Mouse (Mus musculus): ENCODE measurements around the gene Pdia2. TPM values are rescaled to one million over a fixed set of nuclear protein-coding genes. Genes with fewer than 3 reads are reported as not detected.
"Not testable (repeated sequence)": the region's sequence is repeated elsewhere in the genome, so short reads cannot be mapped to it uniquely, and the experiment has no call there.

The Pdia2 gene
- polyA plus RNA-seq, 1 experiment from 2014 or later = 2.4 TPM

- 95% methylated on average over 11 of the region's 11 CpGs for WGBS
- Histone ChIP-seq H3K27me3 (ENCODE audit: insufficient read depth, poor library complexity, severe bottlenecking) (no peaks in the 10 kb centered on the region), H3K4me3 (no peak overlapping the region), H3K36me3 (peaks cover 94% of the 10 kb centered on the region), H3K9me3 (no peaks in the 10 kb centered on the region), H3K4me1 (no peaks in the 10 kb centered on the region), H3K27ac (no peak overlapping the region)
- no peak for DNase-seq (ENCODE audit: low spot score)
Observed at GRCm38 (mm10) chr17:26188091-26188805, 10.6 kb downstream of the Pdia2 start.

GRCm38 (mm10) chr17:26187592-26187991 lies 11.3 kb downstream of the Pdia2 start:
- H3K4me1 ChIP-seq = no peaks in the 10 kb centered on the region
- H3K27me3 ChIP-seq (ENCODE audit: insufficient read depth, poor library complexity, severe bottlenecking) = no peaks in the 10 kb centered on the region
- no peaks in the 10 kb centered on the region for H3K9me3 ChIP-seq
- DNase-seq (ENCODE audit: low spot score) = no peak
- peaks cover 94% of the 10 kb centered on the region for H3K36me3 ChIP-seq
- no peak overlapping the region for H3K27ac ChIP-seq
- 94% methylated on average over 5 of the region's 5 CpGs for WGBS
- H3K4me3 ChIP-seq = no peak overlapping the region

- no peaks in the 10 kb centered on the region for H3K27me3 ChIP-seq (ENCODE audit: insufficient read depth, poor library complexity, severe bottlenecking)
- no peak overlapping the region for H3K4me3 ChIP-seq
- H3K36me3 ChIP-seq = peaks cover 59% of the 10 kb centered on the region
- H3K4me1 ChIP-seq = no peaks in the 10 kb centered on the region
- no peak for DNase-seq (ENCODE audit: low spot score)
- H3K27ac ChIP-seq = no peak overlapping the region
- WGBS = 91% methylated on average over 3 of the region's 3 CpGs
- H3K9me3 ChIP-seq = no peaks in the 10 kb centered on the region
Observed at GRCm38 (mm10) chr17:26181179-26181578, 17.7 kb downstream of the Pdia2 start.

- no peak for DNase-seq (ENCODE audit: low spot score)
- H3K4me1 ChIP-seq = no peaks in the 10 kb centered on the region
- H3K27ac ChIP-seq = no peak overlapping the region
- no peaks in the 10 kb centered on the region for H3K27me3 ChIP-seq (ENCODE audit: insufficient read depth, poor library complexity, severe bottlenecking)
- H3K9me3 ChIP-seq = no peaks in the 10 kb centered on the region
- H3K36me3 ChIP-seq = peaks cover 54% of the 10 kb centered on the region
- H3K4me3 ChIP-seq = no peak overlapping the region
Observed at GRCm38 (mm10) chr17:26178611-26179010, 20.3 kb downstream of the Pdia2 start.

GRCm38 (mm10) chr17:26175248-26175647 lies 23.6 kb downstream of the Pdia2 start:
- H3K27ac ChIP-seq; H3K27me3 ChIP-seq (ENCODE audit: insufficient read depth, poor library complexity, severe bottlenecking); DNase-seq (ENCODE audit: low spot score); H3K4me1 ChIP-seq; H3K4me3 ChIP-seq; H3K9me3 ChIP-seq: not testable (repeated sequence)
- 70% methylated on average over 2 of the region's 2 CpGs for WGBS
- H3K36me3 ChIP-seq = peaks cover 43% of the 10 kb centered on the region

- DNase-seq (ENCODE audit: low spot score) = no peak
- Histone ChIP-seq H3K9me3 (no peaks in the 10 kb centered on the region), H3K4me1 (no peaks in the 10 kb centered on the region), H3K27ac (no peak overlapping the region), H3K27me3 (ENCODE audit: insufficient read depth, poor library complexity, severe bottlenecking) (no peaks in the 10 kb centered on the region), H3K4me3 (no peak overlapping the region), H3K36me3 (peaks cover 6% of the 10 kb centered on the region)
- WGBS = 88% methylated on average over 2 of the region's 2 CpGs
Observed at GRCm38 (mm10) chr17:26168039-26168438, 30.8 kb downstream of the Pdia2 start.

GRCm38 (mm10) chr17:26162736-26163135 lies 36.2 kb downstream of the Pdia2 start:
- Histone ChIP-seq H3K4me3 (no peak overlapping the region), H3K36me3 (peaks cover 8% of the 10 kb centered on the region; the same call in 1 of the 2 replicates), H3K27ac (no peak overlapping the region), H3K27me3 (ENCODE audit: insufficient read depth, poor library complexity, severe bottlenecking) (no peaks in the 10 kb centered on the region), H3K9me3 (no peaks in the 10 kb centered on the region), H3K4me1 (no peaks in the 10 kb centered on the region)
- no peak for DNase-seq (ENCODE audit: low spot score)
- 100% methylated on average over 1 of the region's 1 CpGs for WGBS

- Histone ChIP-seq H3K4me1 (no peaks in the 10 kb centered on the region), H3K9me3 (no peaks in the 10 kb centered on the region), H3K36me3 (peaks cover 77% of the 10 kb centered on the region), H3K4me3 (no peak overlapping the region), H3K27ac (no peak overlapping the region), H3K27me3 (ENCODE audit: insufficient read depth, poor library complexity, severe bottlenecking) (no peaks in the 10 kb centered on the region)
- peak; percentile 41 for DNase-seq (ENCODE audit: low spot score)
- WGBS = 87% methylated on average over 2 of the region's 2 CpGs
Observed at GRCm38 (mm10) chr17:26151886-26152630, 46.8 kb downstream of the Pdia2 start.

GRCm38 (mm10) chr17:26149056-26149455 lies 49.8 kb downstream of the Pdia2 start:
- Histone ChIP-seq H3K9me3 (no peaks in the 10 kb centered on the region), H3K27me3 (ENCODE audit: insufficient read depth, poor library complexity, severe bottlenecking) (no peaks in the 10 kb centered on the region), H3K4me3 (no peak overlapping the region), H3K4me1 (no peaks in the 10 kb centered on the region), H3K27ac (no peak overlapping the region), H3K36me3 (peaks cover 88% of the 10 kb centered on the region)
- DNase-seq (ENCODE audit: low spot score) = no peak
- WGBS = 78% methylated on average over 2 of the region's 2 CpGs

Other genes starting within 250 kb of the Pdia2 start
- 0.20 and 0.55 TPM in 2 replicates for gene A930017K11Rik, start 246.5 kb downstream of the Pdia2 start, polyA plus RNA-seq (2016; fragmentation: Nextera tagmentation; extraction: Ambion mirVana)
- gene Capn15, start 213.3 kb downstream of the Pdia2 start, polyA plus RNA-seq (2016; fragmentation: Nextera tagmentation; extraction: Ambion mirVana) = 20.1 and 21.4 TPM in 2 replicates
- gene Rab11fip3, start 129.5 kb downstream of the Pdia2 start, polyA plus RNA-seq (2016; fragmentation: Nextera tagmentation; extraction: Ambion mirVana) = 12.3 and 16.6 TPM in 2 replicates
- gene Decr2, start 108.8 kb downstream of the Pdia2 start, polyA plus RNA-seq (2016; fragmentation: Nextera tagmentation; extraction: Ambion mirVana) = 32.8 and 39.6 TPM in 2 replicates
- 115 and 137 TPM in 2 replicates for gene Nme4, start 103.5 kb downstream of the Pdia2 start, polyA plus RNA-seq (2016; fragmentation: Nextera tagmentation; extraction: Ambion mirVana)
- gene Tmem8, start 85.8 kb downstream of the Pdia2 start, polyA plus RNA-seq (2016; fragmentation: Nextera tagmentation; extraction: Ambion mirVana) = 0.71 and 1.2 TPM in 2 replicates
- gene Mrpl28, start 75.6 kb downstream of the Pdia2 start, polyA plus RNA-seq (2016; fragmentation: Nextera tagmentation; extraction: Ambion mirVana) = 273 and 284 TPM in 2 replicates
- gene Axin1, start 60.4 kb downstream of the Pdia2 start, polyA plus RNA-seq (2016; fragmentation: Nextera tagmentation; extraction: Ambion mirVana) = 5.5 and 7.0 TPM in 2 replicates
- 4.2 and 5.3 TPM in 2 replicates for gene Rgs11, start 3.9 kb upstream of the Pdia2 start, polyA plus RNA-seq (2016; fragmentation: Nextera tagmentation; extraction: Ambion mirVana)
- gene Arhgdig, start 8.7 kb upstream of the Pdia2 start, polyA plus RNA-seq (2016; fragmentation: Nextera tagmentation; extraction: Ambion mirVana) = 8.2 and 10.0 TPM in 2 replicates
- gene Fam234a, start 45.2 kb upstream of the Pdia2 start, polyA plus RNA-seq (2016; fragmentation: Nextera tagmentation; extraction: Ambion mirVana) = 36.0 and 42.4 TPM in 2 replicates
- gene Luc7l, start 53.8 kb upstream of the Pdia2 start, polyA plus RNA-seq (2016; fragmentation: Nextera tagmentation; extraction: Ambion mirVana) = 70.6 and 100 TPM in 2 replicates
- 1.3 and 1.8 TPM in 2 replicates for gene Neurl1b, start 215.7 kb upstream of the Pdia2 start, polyA plus RNA-seq (2016; fragmentation: Nextera tagmentation; extraction: Ambion mirVana)